Mouse (Mus musculus) testis, adult 2 months (tissue): ENCODE data around the gene Hlf.

Experiments used
- CTCF ChIP-seq: fragments of 200-500 bp; IDR thresholded peaks from 2 replicates; pipeline ENCODE4 v1.5.1; 2012; ENCODE audit warnings: low read depth, mild to moderate bottlenecking, inconsistent platforms, low read length, moderate library complexity; ENCODE audit not compliant: control insufficient read depth, insufficient read depth, insufficient replicate concordance
- POLR2A ChIP-seq: fragments of 200-500 bp; IDR thresholded peaks from 2 replicates; pipeline ENCODE4 v1.6.1; 2012; ENCODE audit warnings: low read depth, mild to moderate bottlenecking, inconsistent platforms, low read length, moderate library complexity; ENCODE audit not compliant: control insufficient read depth

DNA sequence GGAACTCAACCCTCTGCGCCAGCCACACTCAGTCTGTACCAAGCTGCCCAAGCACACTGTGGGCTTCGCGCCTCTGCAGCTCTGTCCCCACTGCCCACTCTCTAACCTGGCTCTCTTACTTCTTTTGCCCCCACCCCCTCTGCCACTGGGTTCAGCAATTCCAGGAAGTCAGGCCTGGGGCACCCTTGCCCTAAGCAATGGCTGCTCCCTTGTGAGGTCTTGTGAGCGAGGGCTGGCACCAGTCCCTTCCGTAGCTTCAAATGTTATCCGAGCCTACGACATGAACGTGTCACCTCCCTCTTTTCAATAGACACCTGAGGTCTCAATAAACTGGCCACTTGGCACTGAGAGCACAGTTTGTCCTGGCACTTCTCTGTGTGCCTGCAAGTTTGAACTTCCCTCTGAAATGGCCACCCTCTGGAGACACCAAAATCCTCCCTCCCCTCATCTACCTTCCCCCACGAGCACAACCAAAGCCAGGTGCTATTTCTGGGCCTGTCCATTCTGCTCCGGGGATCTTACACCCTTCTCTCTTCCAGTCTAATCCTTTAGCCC, 10.5 kb downstream of the Hlf start:
- TF ChIP-seq CTCF (no peak), POLR2A (no peak)
